Mouse (Mus musculus) heart, postnatal 10 days (tissue): ENCODE measurements around the gene Cdh13. TPM values are rescaled to one million over a fixed set of nuclear protein-coding genes. Genes with fewer than 3 reads are reported as not detected.

Experiments
- DNase-seq, 2 experiments: peaks; one replicate each; pipeline ENCODE4 v3.0.0; 2021
- intact Hi-C: fragments of 180-260 bp; cut with DNase I; formaldehyde crosslinking; loops from one replicate; pipeline ENCODE4 v1.15.1; 2025
- total RNA-seq, 2 experiments: library from RNA; stranded (reverse); gene quantifications; 2 replicates each; pipeline ENCODE4 v1.2.3; 2021

Gene Cdh13
- total RNA-seq, 2 experiments from 2014 or later, result 217 to 231 TPM

DNA sequence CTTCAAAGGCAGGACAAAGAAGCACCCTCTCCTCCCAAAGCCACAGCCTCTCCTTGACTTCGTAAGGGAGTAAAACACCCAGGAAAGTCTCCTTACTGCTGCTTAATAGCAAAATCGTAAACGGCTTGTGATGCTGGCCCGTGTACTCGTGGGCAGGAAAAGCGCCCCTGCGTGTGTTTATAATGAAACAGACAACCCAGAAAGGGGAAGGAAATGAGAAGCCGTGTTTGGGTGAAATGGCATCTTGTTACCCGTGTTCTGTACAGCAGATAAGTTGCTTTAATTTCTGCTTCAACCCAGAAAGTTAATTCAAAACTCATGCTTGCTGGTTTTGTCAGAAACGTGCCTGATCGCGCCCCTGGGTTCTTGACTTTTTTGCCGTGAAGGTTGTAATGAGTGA, 837.7 kb downstream of the Cdh13 start:
- DNase-seq, result no peak

DNA sequence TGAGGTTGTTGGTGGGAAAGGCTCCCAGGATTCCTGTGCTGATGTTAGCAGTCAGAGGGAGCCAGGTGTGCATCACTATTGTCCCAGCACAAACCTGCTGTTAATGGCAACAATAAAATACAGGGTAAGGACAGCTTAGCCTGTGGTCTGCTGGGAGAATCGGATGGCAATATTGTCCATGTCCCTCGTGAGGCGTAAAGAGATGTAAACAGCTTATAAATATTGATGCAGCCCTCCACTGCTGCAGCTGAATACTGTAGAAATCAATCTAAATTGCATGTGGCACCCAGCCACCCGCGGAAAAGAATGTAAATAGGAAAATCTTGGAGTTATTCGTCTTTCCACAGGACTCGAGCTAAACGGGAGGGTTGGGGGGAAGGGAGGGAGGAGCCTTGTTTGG, 844.3 kb downstream of the Cdh13 start:
- intact Hi-C loops, result no loop called here
- DNase-seq, result no peak

More for the DNA sequence above, 837.7 kb downstream of the Cdh13 start:
- intact Hi-C loops, result no loop called here

DNA sequence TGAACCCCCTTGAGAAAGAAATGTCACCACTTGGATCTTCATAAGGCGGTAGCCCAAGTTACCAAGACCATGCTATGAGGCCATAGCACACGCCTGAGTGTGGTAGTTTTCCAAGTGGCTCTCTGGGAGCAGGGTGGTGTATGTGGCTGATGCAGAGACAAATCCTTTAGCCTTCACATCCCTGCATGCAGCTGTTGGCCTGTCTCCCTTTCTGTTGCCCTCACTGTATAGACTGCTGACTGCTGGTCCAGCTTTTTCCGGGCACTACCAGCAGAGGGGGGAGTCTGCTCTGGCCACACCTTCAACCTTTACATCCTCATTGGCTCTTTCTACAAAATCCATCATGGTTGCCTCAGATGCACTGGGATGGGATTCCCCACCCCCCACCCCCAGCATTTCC, 844.7 kb downstream of the Cdh13 start:
- DNase-seq, result no peak
- intact Hi-C loops, result no loop called here

DNA sequence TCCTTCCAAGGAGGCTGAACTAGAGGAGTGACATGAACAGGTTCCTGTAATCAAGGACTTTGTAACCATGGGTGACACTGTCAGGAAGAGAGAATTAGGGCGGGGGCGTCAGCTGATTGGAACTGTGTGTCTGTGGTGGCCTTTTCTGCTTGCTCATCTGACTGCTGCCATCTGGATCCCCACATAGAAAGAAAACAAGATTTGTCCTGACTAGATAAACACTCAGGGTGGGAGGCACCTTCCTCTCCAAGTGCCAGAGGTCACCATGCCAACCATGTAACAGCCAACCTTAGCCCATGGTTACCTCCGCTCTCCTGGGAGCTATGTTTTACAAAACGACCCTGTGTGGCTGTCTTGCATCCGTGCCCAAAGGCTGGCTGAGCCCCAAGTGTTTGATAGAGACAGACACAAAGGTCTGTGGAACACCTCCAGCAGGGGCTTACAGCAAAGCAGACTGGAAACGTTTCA, 873.0 kb downstream of the Cdh13 start:
- no peak for DNase-seq
- intact Hi-C loops, result no loop called here

DNA sequence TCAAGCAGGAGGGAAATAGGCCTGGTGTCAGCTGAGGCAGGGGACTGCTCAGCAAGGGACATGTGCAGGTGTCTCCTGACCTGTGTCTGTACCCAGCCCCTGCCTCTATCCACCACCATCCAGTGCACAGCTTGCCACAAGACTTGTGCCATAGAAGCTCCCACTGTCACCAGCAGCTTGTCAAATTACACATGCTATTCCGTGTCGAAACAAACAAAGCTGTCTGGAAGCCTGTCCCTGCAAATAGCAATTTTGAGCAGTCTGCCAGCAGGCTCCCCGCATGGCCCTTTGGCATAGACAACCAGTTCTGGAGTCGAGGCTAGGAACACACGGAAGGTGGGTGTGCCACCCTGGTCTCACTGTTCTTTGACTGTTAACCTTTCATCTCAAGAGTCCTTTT, 875.1 kb downstream of the Cdh13 start:
- no peak for DNase-seq
- intact Hi-C loops, result no loop called here

DNA sequence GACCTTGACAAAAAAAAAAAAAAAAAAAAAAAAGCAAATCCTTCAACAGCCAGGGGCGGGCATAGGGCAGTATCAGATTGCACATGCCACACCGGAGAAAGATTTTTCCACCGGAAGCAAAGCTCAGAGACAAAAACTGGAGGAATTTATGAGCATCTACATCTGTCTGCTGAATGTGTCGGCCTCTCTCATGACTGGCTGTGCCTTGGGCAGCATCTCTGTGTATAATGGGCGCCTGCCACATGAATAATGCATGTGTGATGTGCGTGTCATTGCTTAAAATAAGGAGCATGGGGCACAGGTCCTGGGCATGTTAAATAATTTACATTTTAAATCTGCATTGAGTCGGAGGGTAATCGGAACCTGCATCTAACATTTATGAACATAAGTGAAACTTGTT, 876.3 kb downstream of the Cdh13 start:
- DNase-seq, result no peak
- intact Hi-C loops, result no loop called here

DNA sequence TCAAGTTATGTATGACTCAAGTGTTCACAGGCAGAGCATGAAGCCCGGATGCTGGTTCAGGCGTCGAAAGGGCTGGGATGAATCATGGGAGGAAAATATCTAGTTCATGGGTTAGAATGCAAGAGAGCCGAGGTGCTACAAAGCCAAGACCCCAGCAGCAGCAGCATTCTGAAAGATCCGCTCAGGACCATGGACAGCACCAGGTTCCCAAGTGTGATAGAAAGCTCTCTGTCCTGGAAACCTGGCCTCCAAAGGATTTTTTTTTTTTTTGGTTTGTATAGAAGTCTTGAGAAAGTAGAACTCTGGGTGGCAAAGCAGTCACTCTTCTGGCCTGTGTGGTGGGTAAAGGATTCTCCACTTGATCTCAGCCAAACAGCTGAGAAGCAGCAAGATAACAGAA, 880.5 kb downstream of the Cdh13 start:
- DNase-seq, result peak; percentile 3 to 27

DNA sequence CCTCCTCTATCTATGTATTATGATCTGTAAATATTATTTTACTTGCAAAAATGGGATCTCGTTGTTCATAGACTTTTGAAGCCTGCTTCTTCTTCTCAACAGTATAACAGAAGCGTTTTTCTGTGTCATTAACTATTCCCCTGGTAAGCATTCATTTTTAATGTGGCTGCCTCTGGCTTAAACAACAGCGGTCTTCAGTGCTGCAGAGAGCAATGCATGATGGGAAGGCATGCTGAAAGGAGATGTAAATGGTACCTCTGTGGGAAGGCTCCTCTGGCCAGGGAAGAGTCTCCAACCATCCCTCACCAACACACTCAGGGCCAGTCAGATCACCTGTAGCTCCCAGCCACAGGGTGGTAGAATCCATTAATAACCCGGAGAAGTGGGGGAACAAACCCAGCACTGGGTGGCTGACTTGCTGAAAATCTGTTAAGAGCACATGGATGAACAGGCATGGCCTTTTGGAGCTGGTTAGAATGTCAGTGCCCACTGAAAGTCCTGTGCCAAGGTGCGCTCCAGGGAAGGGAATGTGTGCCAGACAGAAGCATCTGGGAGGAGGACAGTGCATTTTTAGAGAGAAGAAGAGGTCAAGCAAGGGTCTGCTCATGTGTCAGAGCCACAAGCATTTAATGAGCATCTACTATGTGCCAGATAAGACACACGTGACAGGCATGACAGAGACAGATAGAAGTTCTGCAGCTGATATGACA, 893.8 kb downstream of the Cdh13 start:
- intact Hi-C loops, result no loop called here
- no peak for DNase-seq

More for the DNA sequence above, 880.5 kb downstream of the Cdh13 start:
- intact Hi-C loops, result no loop called here

DNA sequence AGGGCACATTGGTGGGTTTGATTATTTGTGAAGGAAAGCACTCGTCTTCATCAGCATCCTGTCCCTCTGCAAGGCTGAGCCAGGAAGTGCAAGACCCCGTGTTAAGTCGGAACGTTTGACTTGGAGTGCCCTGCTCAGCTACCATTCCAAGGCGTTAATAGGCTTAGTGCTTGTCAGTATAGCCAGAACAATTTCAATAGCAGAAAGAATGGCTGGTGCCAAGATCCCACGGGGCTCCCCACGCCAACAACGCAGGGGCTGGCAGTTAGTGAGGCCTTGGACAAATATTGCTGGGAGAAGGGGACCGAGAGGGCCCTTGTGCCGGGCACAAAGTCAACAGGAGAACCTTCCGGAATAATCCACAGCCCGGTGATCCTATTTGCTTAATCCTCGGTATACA, 897.1 kb downstream of the Cdh13 start:
- intact Hi-C loops, result no loop called here
- no peak for DNase-seq

DNA sequence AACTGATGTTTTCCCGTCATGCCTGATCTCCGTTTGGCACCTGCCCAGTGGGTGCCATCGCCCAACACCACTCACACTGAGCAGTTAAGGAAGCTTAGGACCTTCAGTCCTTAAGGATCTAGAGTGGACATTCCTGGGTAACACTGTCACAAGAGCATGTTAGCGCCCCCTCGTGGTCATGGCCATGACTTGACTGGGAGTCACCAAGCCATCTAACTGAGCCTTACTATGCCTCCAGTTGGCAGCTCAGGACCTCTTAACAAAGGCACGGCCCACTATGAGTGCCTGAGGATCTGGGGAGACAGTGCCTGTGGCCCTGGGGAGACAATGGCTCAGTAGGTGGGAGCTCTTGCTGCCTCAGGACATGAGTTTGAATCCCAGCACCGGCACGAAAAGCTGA, 912.2 kb downstream of the Cdh13 start:
- intact Hi-C loops, result no loop called here
- DNase-seq, result peak; percentile 7 to 41

DNA sequence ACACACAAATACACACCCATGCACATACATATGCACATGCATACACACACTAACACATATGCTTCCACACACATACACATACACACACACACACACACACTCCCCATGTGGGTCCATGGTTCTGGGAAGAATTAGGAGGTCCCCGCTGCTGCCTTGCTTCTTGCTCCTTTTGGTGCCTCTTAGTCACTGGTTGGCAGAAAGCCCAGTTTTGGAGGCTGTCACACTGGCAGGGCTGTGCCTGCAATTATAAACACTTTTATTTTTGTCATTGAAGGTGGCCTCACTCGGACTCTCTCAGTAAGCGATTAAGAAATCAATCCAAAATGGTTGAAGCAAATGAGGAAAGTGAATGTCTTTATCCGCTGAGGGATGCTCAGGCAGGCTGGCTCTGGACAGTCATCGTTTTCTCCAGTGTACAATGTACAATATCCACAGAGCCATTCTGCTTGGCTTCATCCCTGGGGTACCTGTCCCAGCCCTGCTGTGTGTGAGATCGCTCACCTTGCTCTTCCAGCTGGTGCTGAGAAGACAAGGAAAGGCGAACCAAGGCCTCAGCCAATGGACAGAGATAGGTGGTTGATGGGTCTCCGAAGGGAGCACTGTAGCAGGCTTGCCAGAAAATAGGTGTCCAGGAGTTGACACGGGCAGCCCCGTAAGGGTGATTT, 913.1 kb downstream of the Cdh13 start:
- intact Hi-C loops, result no loop called here
- peak; percentile 73 to 78 for DNase-seq

DNA sequence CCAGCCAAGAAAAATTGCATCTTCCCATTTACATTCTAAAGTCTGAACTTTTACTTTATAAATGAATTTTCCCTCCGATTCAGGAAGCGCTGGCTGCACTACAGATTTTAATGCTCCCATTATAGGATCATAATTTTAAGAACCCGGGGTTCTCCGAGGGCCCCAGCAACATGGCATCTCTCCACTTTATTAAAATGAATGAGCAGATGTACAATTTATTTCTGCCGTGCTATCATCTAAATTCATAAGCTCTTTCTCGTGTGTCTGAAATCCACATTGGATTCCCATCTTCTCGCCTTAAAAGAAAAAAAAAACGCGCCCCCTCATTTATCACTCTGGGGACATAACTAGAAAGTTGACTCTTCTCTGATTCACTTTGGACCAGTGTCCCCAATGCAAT, 925.0 kb downstream of the Cdh13 start:
- no peak for DNase-seq
- intact Hi-C loops, result no loop called here

DNA sequence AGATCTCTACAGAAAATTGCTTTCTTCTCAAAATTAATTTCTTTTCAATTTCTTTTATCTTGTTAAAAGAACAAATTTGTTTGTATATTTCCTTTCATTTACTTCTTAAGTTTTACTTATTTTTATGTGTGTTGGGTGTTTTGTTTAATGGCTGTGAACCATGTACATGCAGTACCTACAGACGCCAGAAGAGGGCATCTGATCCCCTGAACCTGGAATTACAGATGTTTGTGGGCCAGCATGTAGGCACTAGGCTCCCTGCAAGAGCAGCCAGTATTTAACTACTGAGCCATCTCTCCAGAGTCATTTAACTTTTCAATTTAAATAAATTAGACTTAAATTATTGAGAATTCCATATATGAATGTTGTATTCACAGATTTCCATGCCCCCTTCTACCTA, 941.0 kb downstream of the Cdh13 start:
- peak; percentile 56 to 73 for DNase-seq
- intact Hi-C loops, result loop anchor here (2.0 kb wide), 2 partner anchors 72 to 160 kb away; no protein-coding TSS in a partner anchor

DNA sequence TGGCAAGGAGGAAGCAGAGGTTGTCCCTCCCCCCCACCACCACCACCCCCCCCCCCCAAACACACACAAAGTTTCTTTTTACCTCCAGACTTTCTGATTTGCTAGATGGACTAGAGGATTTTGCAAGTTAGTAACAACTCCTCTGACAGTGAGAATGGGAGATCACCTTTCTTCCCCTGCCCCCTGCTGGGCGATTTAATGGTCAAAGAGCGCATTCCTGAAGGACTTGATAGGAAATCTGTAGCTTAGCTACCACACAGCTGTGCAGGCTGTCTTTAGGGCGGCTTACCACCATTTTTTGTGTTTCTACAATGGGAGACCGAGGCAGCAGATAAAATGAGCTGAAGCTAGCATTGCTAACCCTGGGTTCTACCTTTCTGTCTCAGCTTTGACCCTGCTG, 961.6 kb downstream of the Cdh13 start:
- intact Hi-C loops, result no loop called here
- no peak for DNase-seq

DNA sequence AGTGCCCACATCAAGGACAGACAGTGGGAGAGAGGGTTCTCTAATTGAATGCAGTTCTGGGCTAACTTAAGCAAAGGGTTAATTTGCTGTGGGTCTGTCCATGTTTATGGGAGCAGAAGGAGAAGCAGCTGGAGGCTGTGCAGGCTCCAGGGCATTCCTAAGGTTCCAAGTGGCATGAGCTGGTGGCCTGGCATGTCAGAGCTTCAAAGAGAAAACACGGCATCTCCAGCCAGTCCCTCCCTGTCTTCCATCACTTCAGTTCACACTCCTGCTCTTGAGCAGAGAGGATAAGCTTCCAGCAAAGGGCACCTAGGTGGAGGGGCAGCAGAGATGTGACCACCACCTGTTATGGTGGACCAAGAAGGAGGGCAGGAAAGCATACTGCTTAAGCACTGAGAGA, 962.1 kb downstream of the Cdh13 start:
- no peak for DNase-seq
- intact Hi-C loops, result no loop called here

DNA sequence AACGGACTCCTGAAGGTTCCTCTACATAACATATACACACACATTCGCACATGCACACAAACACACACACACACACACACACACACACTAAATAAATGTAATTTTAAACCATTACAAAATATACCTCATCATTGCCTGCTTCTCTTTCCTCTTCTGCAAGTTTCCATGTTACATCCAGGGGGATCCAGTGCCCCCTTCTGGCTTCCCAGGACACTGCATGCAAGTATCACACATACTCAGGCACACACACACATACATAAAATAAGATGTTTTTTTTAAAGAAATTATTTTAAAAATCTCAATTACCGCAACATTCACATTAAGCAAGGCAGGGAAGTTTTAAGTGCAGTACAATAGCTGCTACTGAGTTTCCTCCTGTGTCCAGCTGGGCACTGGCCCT, 970.8 kb downstream of the Cdh13 start:
- intact Hi-C loops, result no loop called here
- DNase-seq, result no peak

DNA sequence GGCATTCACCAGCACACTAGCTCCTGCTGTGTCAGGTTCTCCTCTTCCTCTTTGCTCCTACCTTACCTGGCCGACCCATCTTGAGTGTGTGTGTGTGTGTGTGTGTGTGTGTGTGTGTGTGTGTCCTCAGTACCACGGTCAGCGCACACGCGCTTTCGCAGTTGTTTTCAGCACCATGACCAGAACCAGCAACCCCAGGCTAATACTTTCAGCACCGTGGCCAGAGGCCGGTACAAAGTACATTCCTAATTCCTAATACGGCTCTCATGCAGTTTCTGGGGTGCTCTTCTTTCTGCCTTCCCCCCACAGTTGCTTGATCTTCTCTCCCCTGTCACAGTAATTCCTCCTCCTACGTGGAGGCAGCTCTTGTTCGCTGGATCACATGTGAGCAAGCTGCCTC, 975.1 kb downstream of the Cdh13 start:
- intact Hi-C loops, result no loop called here
- peak; percentile 28 to 62 for DNase-seq

DNA sequence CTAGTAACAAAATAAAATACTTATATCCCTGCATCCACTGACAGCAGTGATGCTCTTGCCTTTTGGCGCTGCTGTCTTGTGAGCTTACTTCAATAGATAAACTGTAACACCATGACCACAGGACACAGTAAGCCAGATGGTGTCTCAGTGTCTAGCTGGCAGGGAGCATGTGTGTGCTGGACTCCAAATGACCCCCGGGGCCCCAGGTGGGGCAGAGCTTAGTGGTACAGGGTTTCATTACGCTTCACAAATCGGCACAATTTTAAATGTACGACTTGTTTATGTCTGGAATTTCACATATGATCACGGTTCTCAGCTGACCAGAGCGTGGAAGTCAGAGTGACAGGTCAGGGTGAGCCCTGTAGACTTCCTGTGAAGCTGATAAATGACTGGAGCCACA, 980.2 kb downstream of the Cdh13 start:
- DNase-seq, result no peak
- intact Hi-C loops, result no loop called here

DNA sequence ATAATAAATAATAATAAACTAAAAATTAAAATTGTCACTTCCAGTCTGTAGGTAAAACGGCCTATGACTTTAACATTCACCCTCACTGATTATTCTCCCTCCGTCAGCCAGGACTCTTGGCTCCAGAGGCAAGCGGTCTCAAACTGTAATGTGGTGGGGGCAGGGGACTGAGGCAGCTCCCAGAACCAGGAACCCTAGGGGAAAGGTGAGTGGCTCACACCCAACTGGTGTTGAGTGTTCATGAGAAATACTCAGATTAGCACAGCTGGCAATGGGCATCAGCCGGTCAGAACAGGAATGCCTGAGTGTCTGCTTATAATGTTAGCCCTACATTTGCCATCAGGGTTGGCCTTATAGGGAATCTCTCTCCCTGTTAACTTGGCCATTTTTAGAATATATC, 982.8 kb downstream of the Cdh13 start:
- DNase-seq, result peak; percentile 60 to 62
- intact Hi-C loops, result no loop called here

DNA sequence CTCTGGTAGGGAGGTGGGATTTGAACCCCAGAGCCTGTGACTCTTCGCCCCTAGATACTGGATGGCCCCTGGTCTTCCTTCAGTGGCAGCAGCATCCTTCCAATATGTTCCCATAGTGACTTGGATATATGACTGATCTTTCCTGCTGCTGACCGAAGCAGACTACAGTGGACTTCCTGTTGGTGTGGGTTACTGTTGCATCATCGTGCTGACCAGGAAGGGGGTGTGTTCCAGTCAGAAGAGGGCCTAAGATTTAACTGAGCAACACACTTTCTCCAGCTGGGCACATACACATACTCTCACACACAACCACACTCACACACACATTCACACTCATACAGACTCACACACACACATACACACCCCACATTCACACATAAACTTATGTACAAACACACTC, 986.0 kb downstream of the Cdh13 start:
- intact Hi-C loops, result no loop called here
- no peak for DNase-seq

DNA sequence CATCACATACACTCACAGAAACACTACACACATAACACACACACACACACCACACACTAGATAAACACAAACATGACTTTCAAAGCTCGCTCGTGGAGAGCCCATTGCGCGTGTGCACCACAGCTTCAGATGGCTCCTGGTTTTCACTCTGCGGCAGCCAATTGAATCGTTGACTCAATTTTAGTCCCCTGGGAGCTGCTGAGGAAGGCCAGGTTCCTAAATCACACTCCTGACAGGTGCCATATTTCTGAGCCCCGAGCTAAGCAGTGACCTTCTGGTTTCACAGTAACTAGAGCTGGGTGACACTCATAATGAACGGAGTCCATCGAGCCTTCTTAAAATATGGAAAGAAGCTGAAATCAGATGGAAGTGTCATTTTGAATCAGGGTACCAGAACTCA, 986.8 kb downstream of the Cdh13 start:
- no peak for DNase-seq
- intact Hi-C loops, result no loop called here

DNA sequence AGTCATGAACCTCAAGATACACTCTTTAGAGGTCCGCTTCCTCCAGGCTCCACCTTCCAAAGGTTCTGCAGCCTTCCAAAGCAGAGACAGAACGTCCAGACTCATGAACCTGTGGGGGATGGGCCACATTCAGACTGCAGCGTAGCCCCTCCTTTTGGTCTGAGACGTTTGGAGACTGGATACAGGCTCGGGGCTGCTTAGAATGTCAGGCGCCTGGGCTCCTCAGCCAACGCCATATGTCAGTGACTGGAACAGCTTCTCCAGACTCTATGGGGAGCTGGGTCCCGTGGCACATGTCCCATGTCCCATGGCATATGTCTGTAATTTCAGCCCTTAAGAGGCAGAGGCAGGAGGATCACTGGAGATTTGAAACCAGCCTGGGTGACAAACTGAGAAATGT, 989.4 kb downstream of the Cdh13 start:
- intact Hi-C loops, result no loop called here
- DNase-seq, result no peak
